Mouse (Mus musculus): ENCODE measurements around the gene Med24.
"Not testable (repeated sequence)": the region's sequence is repeated elsewhere in the genome, so short reads cannot be mapped to it uniquely, and the experiment has no call there.

Med24 gene

DNA sequence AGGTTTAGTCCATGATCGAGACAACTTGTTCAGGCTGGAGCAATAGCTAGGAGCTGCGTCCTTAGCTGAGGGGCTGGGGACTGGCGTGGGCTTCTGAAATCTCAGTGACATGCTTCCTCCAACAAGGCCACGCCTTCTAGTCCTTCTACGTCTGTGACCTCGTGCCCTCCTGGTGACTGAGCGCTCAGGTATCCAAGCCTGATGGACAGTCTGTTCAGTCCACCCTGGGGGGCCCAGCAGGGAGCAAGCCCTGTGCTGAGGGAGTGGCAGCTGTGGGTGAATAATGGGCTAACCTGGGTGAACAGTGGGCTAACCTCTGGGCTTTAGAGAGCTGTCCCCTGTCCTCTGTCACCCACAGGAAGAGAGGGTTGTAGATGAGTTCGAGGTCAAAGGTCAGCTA is 41.2 kb downstream of the Med24 start:
- no peak for DNase-seq

DNA sequence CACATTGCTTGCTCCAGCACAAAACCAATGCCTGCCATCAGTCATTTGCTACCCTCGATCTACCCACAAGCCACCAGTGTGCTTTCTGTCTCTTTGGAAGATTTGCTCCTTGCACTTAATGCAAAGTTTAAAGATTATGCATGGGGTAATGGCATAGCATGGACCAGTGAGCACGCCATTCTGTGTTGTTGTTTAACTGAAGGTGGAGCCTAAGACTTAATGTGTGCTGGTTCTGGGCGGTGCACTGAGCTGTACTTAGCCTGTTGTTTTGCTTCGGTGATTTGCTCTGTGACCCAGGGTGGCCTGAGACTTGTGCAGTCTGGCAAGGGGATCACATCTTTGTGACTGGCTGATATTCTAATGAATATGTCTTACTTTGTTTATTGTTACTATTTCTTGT is 42.3 kb downstream of the Med24 start:
- no peak for DNase-seq

DNA sequence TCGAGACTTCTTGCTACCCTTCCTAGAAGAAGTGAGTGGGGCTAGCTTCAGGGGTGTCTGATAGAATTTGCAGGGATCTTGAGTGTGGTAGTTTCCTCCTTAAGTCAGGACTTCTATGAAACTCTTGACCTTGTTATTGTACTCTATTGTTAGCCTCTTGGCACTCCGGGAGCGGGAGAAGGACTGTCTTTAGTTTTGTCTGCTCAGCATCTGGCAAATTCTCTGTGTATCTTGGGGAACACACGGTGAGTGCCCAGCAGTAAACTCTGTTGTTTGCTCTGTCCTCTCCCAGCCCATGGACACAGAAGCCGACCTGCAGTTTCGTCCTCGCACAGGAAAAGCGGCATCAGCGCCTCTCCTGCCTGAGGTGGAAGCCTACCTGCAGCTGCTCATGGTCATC is 43.6 kb downstream of the Med24 start:
- no peak for DNase-seq

DNA sequence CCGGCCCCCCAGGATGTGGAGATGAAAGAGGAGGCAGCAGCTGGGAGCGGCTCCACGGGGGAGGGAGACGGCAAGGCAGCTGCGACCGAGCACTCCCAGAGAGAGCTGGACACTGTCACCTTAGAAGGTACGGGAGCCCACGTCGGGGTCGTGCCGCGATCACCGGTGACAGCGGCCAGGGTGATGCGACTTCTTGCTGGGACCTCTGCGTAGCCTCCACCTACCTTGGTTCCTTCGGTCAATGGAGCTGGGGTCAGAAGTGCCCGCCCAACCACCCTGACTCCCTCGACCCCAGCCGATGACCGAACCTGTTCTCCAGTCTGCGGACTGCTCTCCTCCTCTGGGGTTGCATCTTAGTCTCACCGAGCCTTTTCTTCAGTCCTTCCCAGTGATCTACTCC is 46.4 kb downstream of the Med24 start:
- no peak for DNase-seq

DNA sequence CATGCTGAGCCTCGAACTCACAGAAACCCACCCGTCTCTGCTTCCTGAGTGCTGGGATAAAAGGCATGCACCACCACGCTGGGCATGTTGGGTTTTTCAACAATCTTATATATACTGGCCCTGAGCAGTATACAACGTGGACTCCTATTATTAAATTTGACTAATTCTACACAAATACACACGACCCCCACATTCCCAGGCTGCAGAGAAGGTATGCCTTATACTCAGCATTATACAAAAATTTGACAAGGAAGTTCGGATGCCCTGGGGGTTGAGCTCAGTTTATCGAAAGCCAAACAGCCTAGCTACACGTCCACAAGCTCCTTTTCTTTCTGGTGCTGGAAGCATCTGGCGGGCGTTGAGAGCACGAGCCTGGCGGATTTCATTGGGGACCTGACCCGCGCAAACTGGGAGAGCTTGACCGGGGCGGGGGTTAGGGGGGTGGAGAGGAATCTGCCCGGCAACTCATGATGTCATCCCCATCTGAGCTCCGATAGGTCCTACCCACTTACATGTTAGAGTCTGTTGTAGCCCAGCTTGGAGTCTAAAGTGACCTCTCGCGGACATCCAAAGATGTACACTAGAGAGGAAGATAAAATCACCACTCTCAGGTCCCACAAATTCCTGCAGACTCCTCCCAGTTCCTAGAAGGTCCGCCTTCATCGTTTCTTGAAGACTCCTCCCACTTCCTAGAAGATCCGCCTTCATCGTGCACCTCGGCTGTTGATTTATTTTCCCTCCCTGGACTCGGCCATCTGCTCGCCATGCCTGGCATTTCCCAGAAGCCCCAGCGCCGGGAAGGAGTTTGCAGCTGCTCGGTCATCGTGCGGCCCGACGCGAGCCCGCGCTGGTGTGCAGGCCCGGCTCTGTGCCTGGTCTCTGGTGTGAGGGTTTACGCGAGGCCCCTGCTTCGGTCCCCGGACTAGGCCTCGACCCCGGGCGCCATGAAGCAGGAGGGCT is 47.2 kb downstream of the Med24 start, which contains the start of gene Psmd3:
Gene Psmd3, plus strand, starts transcription at position 769 of the 960 bp plus-strand sequence.
- peak; percentile 90 to 93 for DNase-seq

DNA sequence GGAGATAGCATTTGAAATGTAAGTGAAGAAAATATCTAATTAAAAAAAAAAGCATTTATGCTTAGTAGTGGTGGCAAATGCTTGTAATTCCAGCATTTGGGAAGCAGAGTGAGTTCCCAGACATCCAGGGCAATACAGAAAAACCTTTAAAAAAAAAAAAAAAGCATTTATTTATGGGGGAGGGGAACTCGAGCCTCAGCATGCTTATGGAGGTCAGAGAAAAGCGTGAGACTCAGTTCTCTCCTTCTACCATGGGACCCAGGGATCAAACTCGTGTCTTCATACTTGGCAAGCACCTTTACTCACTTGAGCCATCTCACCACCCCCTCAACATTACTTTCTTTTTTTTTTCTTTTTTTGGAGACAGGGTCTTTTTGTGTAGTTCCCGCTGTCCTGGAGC is 48.0 kb downstream of the Med24 start:
- no peak for DNase-seq

DNA sequence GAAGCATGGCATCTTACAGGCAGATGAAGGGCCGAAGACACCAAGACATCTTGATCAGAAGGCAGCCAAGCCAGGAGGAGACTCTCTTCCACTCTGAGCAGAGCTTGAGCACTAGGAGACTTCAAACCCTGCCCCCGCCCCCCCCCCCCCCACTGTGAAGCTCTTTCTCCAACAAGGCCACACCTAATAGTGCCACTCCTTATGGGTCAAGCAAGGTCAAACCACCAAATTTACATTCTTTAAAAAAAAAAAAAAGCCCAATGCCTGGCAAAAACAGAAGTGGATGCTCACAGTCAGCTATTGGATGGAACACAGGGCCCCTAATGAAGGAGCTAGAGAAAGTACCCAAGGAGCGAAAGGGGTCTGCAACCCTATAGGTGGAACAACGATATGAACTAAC is 48.6 kb downstream of the Med24 start:
- not testable (repeated sequence) for DNase-seq

DNA sequence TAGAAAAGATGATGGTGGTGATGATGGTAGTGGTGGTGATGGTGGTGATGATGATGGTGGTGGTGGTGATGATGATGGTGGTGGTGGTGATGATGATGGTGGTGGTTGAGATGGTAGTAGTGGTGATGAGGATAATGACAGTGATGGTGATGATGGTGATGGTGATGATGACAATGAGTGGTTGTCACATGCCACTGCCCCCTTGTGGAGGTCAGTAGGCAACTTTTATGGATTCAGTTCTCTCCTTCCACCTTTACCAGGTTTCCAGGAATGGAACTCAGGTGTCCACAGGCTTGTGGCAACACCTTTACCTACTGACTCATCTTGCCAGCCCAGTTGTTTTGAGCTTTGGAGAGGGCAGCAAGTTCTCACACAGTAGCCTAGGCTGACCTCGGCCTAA is 49.2 kb downstream of the Med24 start:
- no peak for DNase-seq

DNA sequence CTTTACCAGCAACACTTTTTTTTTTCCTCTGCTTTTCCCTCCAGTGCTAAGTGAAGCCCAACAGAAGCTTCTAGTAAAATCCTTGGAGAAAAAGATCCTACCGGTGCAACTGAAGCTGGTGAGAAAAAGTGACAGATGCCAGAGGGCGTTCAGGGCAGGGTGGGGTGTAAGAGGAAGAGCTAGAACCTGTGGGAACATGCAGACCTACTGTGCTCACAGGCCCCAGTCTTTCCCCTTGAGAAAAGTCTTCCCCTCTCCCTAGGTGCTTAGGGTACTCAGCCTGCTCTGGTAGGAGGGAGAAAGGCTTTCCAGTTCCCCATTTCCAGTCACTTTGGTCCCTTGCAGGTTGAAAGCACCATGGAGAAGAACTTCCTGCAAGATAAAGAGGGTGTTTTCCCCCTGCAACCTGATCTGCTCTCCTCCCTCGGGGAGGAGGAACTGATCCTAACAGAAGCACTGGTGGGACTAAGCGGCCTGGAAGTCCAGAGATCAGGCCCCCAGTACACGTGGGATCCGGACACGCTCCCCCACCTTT is 53.3 kb downstream of the Med24 start:
- no peak for DNase-seq

DNA sequence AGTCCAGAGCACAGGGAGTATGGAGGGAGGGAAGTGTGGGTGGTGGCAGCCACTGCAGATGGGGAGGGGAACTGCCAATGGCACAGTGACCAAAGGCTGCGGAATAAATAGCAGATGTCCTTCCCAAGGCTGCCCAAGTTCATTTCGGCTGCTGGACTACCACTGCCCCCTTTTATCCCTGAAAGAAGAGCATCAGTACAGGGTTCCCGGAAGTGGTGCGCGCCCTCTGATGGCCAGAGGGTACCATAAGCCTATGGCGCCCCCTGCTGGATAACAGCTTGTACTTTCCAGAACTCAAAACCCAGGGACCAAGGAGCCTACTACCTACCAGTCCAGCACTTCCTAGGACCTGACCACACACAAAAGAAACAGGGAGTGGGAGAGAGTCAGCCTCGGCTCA is 56.1 kb downstream of the Med24 start:
- peak; percentile 35 to 36 for DNase-seq

DNA sequence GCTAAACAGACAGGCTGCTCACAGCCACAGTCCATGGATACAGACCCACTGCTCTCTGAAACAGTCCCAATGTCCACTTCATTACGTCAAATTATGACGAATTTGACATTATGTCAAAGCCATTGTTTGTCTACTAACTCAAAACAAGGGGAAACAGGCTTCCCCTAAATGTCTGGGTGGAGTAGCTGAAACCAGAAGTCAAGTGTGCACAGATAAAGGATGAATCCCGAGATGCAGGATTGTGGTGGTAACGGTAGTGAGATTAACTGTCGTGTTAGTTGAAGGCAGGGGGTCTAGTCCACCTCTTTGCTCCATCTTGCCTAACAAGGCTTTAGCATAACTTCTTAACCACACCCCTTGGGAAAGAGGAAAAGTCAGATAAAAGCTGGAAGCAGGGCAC is 56.8 kb downstream of the Med24 start:
- DNase-seq = no peak

DNA sequence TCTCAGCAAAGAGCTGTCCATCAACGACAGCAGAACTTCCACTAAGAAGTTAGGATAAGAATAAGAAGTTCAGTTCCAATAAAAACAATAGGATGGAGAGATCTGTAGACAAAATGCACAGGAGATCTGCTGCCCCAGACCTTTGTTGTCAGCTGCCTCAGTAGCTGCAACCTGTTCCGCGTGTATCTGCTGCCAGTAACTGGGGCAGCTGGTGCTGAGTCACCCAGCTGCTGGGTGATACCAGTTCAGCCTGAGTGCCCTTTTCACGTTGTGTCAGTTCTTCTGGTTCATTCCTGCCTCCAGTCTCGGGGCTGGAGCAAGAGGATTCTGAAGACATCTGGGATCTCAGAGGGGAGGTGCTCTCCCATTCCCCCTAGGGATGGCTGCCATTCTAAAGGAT is 57.4 kb downstream of the Med24 start:
- no peak for DNase-seq

DNA sequence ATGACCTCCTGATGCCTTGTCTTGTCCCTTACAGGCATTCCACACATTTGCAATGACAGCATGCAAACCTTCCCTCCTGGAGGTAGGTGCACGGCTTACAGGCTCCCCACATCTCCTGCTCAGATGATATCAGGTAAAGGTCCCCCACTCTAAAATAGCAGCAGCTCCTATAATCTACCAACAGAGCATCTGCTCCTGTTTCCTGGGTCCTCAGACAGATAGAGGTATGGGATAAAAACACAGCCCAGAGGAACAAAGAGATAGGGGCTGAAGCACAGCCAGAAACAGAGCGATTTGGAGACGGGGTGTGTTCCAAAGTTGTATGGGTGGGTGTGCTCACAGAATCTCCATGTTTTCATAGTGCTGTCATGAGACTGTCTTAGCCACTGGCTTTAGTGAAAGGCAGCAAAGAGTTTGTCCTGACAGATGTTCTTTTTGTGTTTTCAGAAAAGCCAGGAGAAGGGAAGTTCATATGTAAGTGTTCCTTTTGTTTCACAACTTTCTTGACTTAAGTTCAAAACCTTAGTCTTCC is 57.9 kb downstream of the Med24 start:
- no peak for DNase-seq

DNA sequence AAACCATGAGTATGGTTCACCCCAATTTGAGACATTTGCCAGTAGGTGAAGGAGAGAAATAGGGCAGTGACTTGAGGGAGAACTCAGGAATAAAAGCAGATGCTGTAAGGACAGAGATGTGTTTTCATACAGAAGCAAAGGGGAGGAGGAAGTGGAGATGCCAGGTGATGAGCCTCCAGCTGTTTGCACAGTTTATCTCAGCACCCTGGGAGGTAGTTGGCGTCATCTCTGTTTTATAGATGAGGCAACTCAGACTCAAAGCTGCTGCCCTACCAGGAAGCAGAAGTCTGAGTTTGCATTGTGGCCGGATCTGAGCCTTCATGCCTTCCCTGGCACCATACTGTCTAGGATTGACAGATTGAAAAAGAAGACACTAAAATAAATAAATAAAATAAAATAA is 60.3 kb downstream of the Med24 start:
- DNase-seq = no peak

DNA sequence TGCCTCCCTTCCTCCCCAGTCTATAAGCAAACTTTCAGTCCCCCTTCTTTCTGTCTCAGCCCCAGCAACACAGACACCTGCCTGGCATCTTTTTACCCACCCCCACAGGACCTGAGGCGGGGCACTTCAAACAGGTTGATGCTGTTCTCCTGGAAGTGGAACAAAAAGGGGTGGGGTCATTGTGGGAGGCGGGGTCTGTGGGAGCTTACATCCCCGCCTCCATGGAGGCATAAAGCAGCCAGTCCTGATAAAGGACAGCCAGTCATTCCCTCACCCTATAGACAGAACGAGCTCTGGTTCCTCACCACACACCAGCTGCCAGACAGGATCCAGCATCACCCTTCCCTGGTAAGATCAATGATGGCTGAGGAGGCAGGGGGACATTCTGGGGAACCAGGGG is 65.1 kb downstream of the Med24 start, which contains the start of gene Gsdma:
Gene Gsdma, plus strand, starts transcription at position 261 of the 400 bp plus-strand sequence.
- no peak for DNase-seq

DNA sequence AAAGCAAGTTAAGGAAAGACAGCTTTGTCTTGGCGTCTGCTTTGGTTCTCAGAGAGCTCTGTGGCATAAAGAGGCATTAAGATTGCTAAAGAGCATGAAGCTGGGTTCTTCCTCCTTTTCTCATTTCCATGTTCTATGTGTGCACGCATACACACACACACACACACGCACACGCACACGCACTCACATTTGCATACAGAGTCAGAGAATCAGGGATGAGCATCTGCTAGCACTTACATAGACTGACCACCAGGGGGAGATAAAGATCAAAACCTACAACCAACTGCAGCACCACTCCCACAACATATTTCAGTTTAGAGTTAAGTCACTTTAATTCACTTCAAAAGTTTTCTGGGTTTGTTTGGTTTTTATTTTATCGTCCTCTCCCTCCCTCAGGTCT is 68.7 kb downstream of the Med24 start:
- DNase-seq = no peak

DNA sequence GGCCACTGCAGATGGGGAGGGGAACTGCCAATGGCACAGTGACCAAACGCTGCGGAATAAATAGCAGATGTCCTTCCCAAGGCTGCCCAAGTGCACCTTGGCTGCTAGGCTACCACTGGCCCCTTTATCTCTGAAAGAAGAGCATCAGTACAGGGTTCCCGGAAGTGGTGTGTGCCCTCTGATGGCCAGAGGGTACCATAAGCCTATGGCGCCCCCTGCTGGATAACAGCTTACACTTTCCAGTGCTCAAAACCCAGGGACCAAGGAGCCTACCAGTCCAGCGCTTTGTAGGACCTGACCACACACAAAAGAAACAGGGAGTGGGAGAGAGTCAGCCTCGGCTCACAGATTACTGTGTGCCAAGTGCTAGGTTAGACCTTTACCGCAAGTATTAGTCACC is 74.2 kb downstream of the Med24 start:
- DNase-seq = peak; percentile 10 to 28
